Mouse (Mus musculus) MEL (cell line): Measurements from ENCODE around the gene Cyfip2. TPM values are rescaled to one million over a fixed set of nuclear protein-coding genes. Genes with fewer than 3 reads are reported as not detected.

Experiments
- DNase-seq: peaks from one replicate; pipeline ENCODE4 v3.0.0; 2011; ENCODE audit warnings: low read depth, low spot score
- H3K27ac ChIP-seq: 2 replicates; pipeline ENCODE4 v1.5.1; 2012; ENCODE audit warnings: low read depth, mild to moderate bottlenecking, control low read depth, low read length, moderate library complexity; ENCODE audit not compliant: control insufficient read depth
- H3K27me3 ChIP-seq, 2 experiments: fragments of 150-350 bp in 1 of 2; sonication (generic) in 1 of 2; 2 replicates each; pipeline ENCODE4 v1.6.1; 2012; ENCODE audit warnings: low read length in 2 of 2, mild to moderate bottlenecking in 2 of 2, improper control_type of control experiment in 1 of 2, moderate library complexity in 1 of 2; ENCODE audit not compliant: insufficient read depth in 2 of 2, control insufficient read depth in 1 of 2
- H3K36me3 ChIP-seq, 2 experiments: 2 replicates each; pipeline ENCODE4 v1.6.1; 2012 to 2014; ENCODE audit warnings: low read length in 2 of 2, improper control_type of control experiment in 1 of 2, inconsistent platforms in 1 of 2, mild to moderate bottlenecking in 1 of 2; ENCODE audit not compliant: insufficient read depth in 2 of 2, control insufficient read depth in 1 of 2
- H3K4me1 ChIP-seq, 2 experiments: fragments of 150-350 bp in 1 of 2; sonication (generic) in 1 of 2; 2 replicates each; pipeline ENCODE4 v1.6.1; 2012; ENCODE audit warnings: low read length in 2 of 2, improper control_type of control experiment in 1 of 2, mild to moderate bottlenecking in 1 of 2; ENCODE audit not compliant: insufficient read depth in 2 of 2, control insufficient read depth in 1 of 2
- H3K4me3 ChIP-seq, 2 experiments: fragments of 150-350 bp in 1 of 2; sonication (generic) in 1 of 2; 2 replicates each; pipeline ENCODE4 v1.5.1; 2012; ENCODE audit warnings: low read depth in 2 of 2, low read length in 2 of 2, mild to moderate bottlenecking in 2 of 2, moderate library complexity in 2 of 2, control low read depth in 1 of 2, improper control_type of control experiment in 1 of 2; ENCODE audit not compliant: control insufficient read depth in 1 of 2, insufficient read depth in 1 of 2
- H3K79me2 ChIP-seq: 2 replicates; pipeline ENCODE4 v1.6.1; 2012; ENCODE audit warnings: mild to moderate bottlenecking, low read length, moderate library complexity; ENCODE audit not compliant: control insufficient read depth, poor library complexity, insufficient read depth
- H3K9ac ChIP-seq: 2 replicates; pipeline ENCODE4 v1.6.1; 2012; ENCODE audit warnings: low read depth, mild to moderate bottlenecking, control low read depth, low read length, moderate library complexity; ENCODE audit not compliant: control insufficient read depth, poor library complexity, severe bottlenecking
- H3K9me3 ChIP-seq: fragments of 150-350 bp; sonication (generic); replicated peaks from 2 replicates; pipeline ENCODE4 v1.6.1; 2012; ENCODE audit warnings: mild to moderate bottlenecking, low read length, improper control_type of control experiment, moderate library complexity; ENCODE audit not compliant: insufficient read depth
- E2F4 ChIP-seq: IDR thresholded peaks from 2 replicates; pipeline ENCODE4 v1.6.1; 2011; ENCODE audit warnings: low read depth, low read length, improper control_type of control experiment, borderline replicate concordance
- EP300 ChIP-seq, 2 experiments: IDR thresholded peaks; 2 replicates each; pipeline ENCODE4 v1.6.1; 2011; ENCODE audit warnings: improper control_type of control experiment in 2 of 2, low read length in 2 of 2, low read depth in 1 of 2, mild to moderate bottlenecking in 1 of 2
- GABPA ChIP-seq: IDR thresholded peaks from 2 replicates; pipeline ENCODE4 v1.6.1; 2012; ENCODE audit warnings: low read depth, mild to moderate bottlenecking, inconsistent platforms, low read length, improper control_type of control experiment, moderate library complexity
- HCFC1 ChIP-seq: IDR thresholded peaks from 2 replicates; pipeline ENCODE4 v1.6.1; 2012; ENCODE audit warnings: low read depth, mild to moderate bottlenecking, inconsistent platforms, low read length, improper control_type of control experiment, moderate library complexity
- JUND ChIP-seq: IDR thresholded peaks from 2 replicates; pipeline ENCODE4 v1.6.1; 2011; ENCODE audit warnings: low read depth, mild to moderate bottlenecking, improper control_type of control experiment, low read length
- KAT2A ChIP-seq: conservative IDR thresholded peaks from 2 replicates; pipeline ENCODE4 v1.6.1; 2012; ENCODE audit warnings: low read depth, low read length, improper control_type of control experiment, inconsistent platforms
- MAX ChIP-seq: IDR thresholded peaks from 2 replicates; pipeline ENCODE4 v1.6.1; 2011; ENCODE audit warnings: low read length, improper control_type of control experiment
- MAZ ChIP-seq: IDR thresholded peaks from 2 replicates; pipeline ENCODE4 v1.6.1; 2012; ENCODE audit warnings: low read depth, mild to moderate bottlenecking, inconsistent platforms, low read length, improper control_type of control experiment
- MEF2A ChIP-seq: IDR thresholded peaks from 2 replicates; pipeline ENCODE4 v1.6.1; 2014; ENCODE audit warnings: low read depth, mild to moderate bottlenecking, inconsistent platforms, low read length, improper control_type of control experiment; ENCODE audit not compliant: poor library complexity, insufficient replicate concordance, severe bottlenecking; ENCODE audit errors: extremely low read depth
- MXI1 ChIP-seq: IDR thresholded peaks from 2 replicates; pipeline ENCODE4 v1.6.1; 2011; ENCODE audit warnings: mild to moderate bottlenecking, low read depth, low read length, improper control_type of control experiment
- MYB ChIP-seq: IDR thresholded peaks from 2 replicates; pipeline ENCODE4 v1.6.1; 2011; ENCODE audit warnings: mild to moderate bottlenecking, low read depth, low read length, improper control_type of control experiment
- MYC ChIP-seq: IDR thresholded peaks from 2 replicates; pipeline ENCODE4 v1.6.1; 2011; ENCODE audit warnings: low read depth, mild to moderate bottlenecking, low read length, improper control_type of control experiment, moderate library complexity
- SIN3A ChIP-seq: IDR thresholded peaks from 2 replicates; pipeline ENCODE4 v1.6.1; 2012; ENCODE audit warnings: low read length, improper control_type of control experiment, inconsistent platforms
- UBTF ChIP-seq: IDR thresholded peaks from 2 replicates; pipeline ENCODE4 v1.6.1; 2012; ENCODE audit warnings: low read depth, mild to moderate bottlenecking, inconsistent platforms, low read length, improper control_type of control experiment, moderate library complexity, borderline replicate concordance; ENCODE audit not compliant: insufficient read depth
- USF1 ChIP-seq: IDR thresholded peaks from 2 replicates; pipeline ENCODE4 v1.6.1; 2014; ENCODE audit warnings: low read depth, mild to moderate bottlenecking, inconsistent platforms, low read length, improper control_type of control experiment, moderate library complexity
- ZC3H11A ChIP-seq: IDR thresholded peaks from 2 replicates; pipeline ENCODE4 v1.6.1; 2012; ENCODE audit warnings: low read depth, mild to moderate bottlenecking, inconsistent platforms, low read length, improper control_type of control experiment
- ZMIZ1 ChIP-seq: IDR thresholded peaks from 2 replicates; pipeline ENCODE4 v1.6.1; 2012; ENCODE audit warnings: low read depth, mild to moderate bottlenecking, inconsistent platforms, low read length, improper control_type of control experiment, moderate library complexity
- polyA plus RNA-seq, 2 experiments: library from polyadenylated mRNA; stranded (reverse) in 1 of 2; unstranded in 1 of 2; fragments of >175 nt in 1 of 2; fragments of >200 nt in 1 of 2; gene quantifications; 2 replicates each; pipeline versions ENCODE4 v1.2.1 to v1.2.4; 2012; ENCODE audit warnings: low replicate concordance in 2 of 2, low read depth in 1 of 2; ENCODE audit not compliant: insufficient read length in 2 of 2, insufficient read depth in 1 of 2, missing spikeins in 1 of 2
- total RNA-seq: library from RNA; depleted of rRNA; stranded (reverse); fragments of 300-350 nt; gene quantifications from 2 replicates; pipeline ENCODE4 v1.2.3, GENCODE M21; 2012

The Cyfip2 gene
- total and polyA plus RNA-seq, 3 experiments = 9.9 to 31.8 (median 18.9) TPM

- no peak for DNase-seq
- Histone ChIP-seq H3K79me2 (no peaks in the 10 kb centered on the region), H3K4me1 (no peaks in the 10 kb centered on the region), H3K4me3 (no peak overlapping the region), H3K9ac (no peak overlapping the region), H3K36me3 (no peaks in the 10 kb centered on the region), H3K27ac (no peak overlapping the region), H3K27me3 (peaks cover 0 to 5% of the 10 kb centered on the region in 2 experiments; a peak in 2 of 4 replicates), H3K9me3 (no peaks in the 10 kb centered on the region)
- TF ChIP-seq ZC3H11A (no peak), MYC (no peak), KAT2A (no peak), USF1 (no peak), JUND (no peak), MYB (no peak), SIN3A (no peak), EP300 (IDR thresholded peaks at IDR 0.05; ENCODE audit: low read depth in 1 of 2, low read length in 2 of 2) (no peak), UBTF (no peak), HCFC1 (no peak), MAZ (no peak), MXI1 (no peak)
Measured at GRCm38 (mm10) chr11:46172128-46172527, 140.5 kb downstream of the Cyfip2 start.

- H3K36me3 ChIP-seq = no peaks in the 10 kb centered on the region
- TF ChIP-seq E2F4 (no peak), MEF2A (no peak), ZMIZ1 (no peak), GABPA (no peak), UBTF (no peak), MAX (no peak)
- H3K9me3 ChIP-seq = no peaks in the 10 kb centered on the region
- no peaks in the 10 kb centered on the region for H3K4me1 ChIP-seq
- no peak overlapping the region for H3K9ac ChIP-seq
- no peaks in the 10 kb centered on the region for H3K79me2 ChIP-seq
- DNase-seq = no peak
- H3K27ac ChIP-seq = no peak overlapping the region
- peaks cover 0 to 6% of the 10 kb centered on the region in 2 experiments; a peak in 2 of 4 replicates for H3K27me3 ChIP-seq
- no peak overlapping the region for H3K4me3 ChIP-seq
Measured at GRCm38 (mm10) chr11:46169908-46170307, 142.8 kb downstream of the Cyfip2 start.
